Mouse (Mus musculus): Measurements from ENCODE around the gene Manbal. TPM values are rescaled to one million over a fixed set of nuclear protein-coding genes. Genes with fewer than 3 reads are reported as not detected.
"Not testable (repeated sequence)": the region's sequence is repeated elsewhere in the genome, so short reads cannot be mapped to it uniquely, and the experiment has no call there.

The Manbal gene
- total RNA-seq, 2 experiments from 2014 or later = 61.3 to 66.5 TPM

- DNase-seq (ENCODE audit: extremely low spot score in 1 of 2, low spot score in 1 of 2) = no peak
Observed at GRCm38 (mm10) chr2:157363031-157363430, 4.4 kb upstream of the Manbal start.

GRCm38 (mm10) chr2:157366762-157367161 is 632 bp upstream of the Manbal start:
- no peak for DNase-seq (ENCODE audit: extremely low spot score in 1 of 2, low spot score in 1 of 2)

- DNase-seq (ENCODE audit: extremely low spot score in 1 of 2, low spot score in 1 of 2) = no peak
Observed at GRCm38 (mm10) chr2:157367991-157368390, 597 bp downstream of the Manbal start.

GRCm38 (mm10) chr2:157371696-157372095 is 4.3 kb downstream of the Manbal start:
- no peak for DNase-seq (ENCODE audit: extremely low spot score in 1 of 2, low spot score in 1 of 2)

- DNase-seq (ENCODE audit: extremely low spot score in 1 of 2, low spot score in 1 of 2) = no peak
Observed at GRCm38 (mm10) chr2:157373681-157374080, 6.3 kb downstream of the Manbal start.

- no peak for DNase-seq (ENCODE audit: extremely low spot score in 1 of 2, low spot score in 1 of 2)
Observed at GRCm38 (mm10) chr2:157375051-157375450, 7.7 kb downstream of the Manbal start.

- DNase-seq (ENCODE audit: extremely low spot score in 1 of 2, low spot score in 1 of 2) = no peak
Observed at GRCm38 (mm10) chr2:157375794-157376757, 8.7 kb downstream of the Manbal start.

- no peak for DNase-seq (ENCODE audit: extremely low spot score in 1 of 2, low spot score in 1 of 2)
Observed at GRCm38 (mm10) chr2:157376995-157377394, 9.6 kb downstream of the Manbal start.

GRCm38 (mm10) chr2:157384836-157385235 is 17.4 kb downstream of the Manbal start:
- DNase-seq (ENCODE audit: extremely low spot score in 1 of 2, low spot score in 1 of 2) = no peak

GRCm38 (mm10) chr2:157388901-157389590 is 21.7 kb downstream of the Manbal start:
- not testable (repeated sequence) for DNase-seq (ENCODE audit: extremely low spot score in 1 of 2, low spot score in 1 of 2)

GRCm38 (mm10) chr2:157389591-157389921 is 22.2 kb downstream of the Manbal start:
- DNase-seq (ENCODE audit: extremely low spot score in 1 of 2, low spot score in 1 of 2) = no peak

GRCm38 (mm10) chr2:157392331-157392730 is 24.9 kb downstream of the Manbal start:
- no peak for DNase-seq (ENCODE audit: extremely low spot score in 1 of 2, low spot score in 1 of 2)

- no peak for DNase-seq (ENCODE audit: extremely low spot score in 1 of 2, low spot score in 1 of 2)
Observed at GRCm38 (mm10) chr2:157393549-157393948, 26.2 kb downstream of the Manbal start.

- DNase-seq (ENCODE audit: extremely low spot score in 1 of 2, low spot score in 1 of 2) = no peak
Observed at GRCm38 (mm10) chr2:157394868-157395267, 27.5 kb downstream of the Manbal start.

GRCm38 (mm10) chr2:157395371-157395770 is 28.0 kb downstream of the Manbal start:
- DNase-seq (ENCODE audit: extremely low spot score in 1 of 2, low spot score in 1 of 2) = no peak

- no peak for DNase-seq (ENCODE audit: extremely low spot score in 1 of 2, low spot score in 1 of 2)
Observed at GRCm38 (mm10) chr2:157395960-157396359, 28.6 kb downstream of the Manbal start.

GRCm38 (mm10) chr2:157397376-157397775 is 30.0 kb downstream of the Manbal start:
- no peak for DNase-seq (ENCODE audit: extremely low spot score in 1 of 2, low spot score in 1 of 2)

GRCm38 (mm10) chr2:157398539-157398938 is 31.1 kb downstream of the Manbal start:
- no peak for DNase-seq (ENCODE audit: extremely low spot score in 1 of 2, low spot score in 1 of 2)

- no peak for DNase-seq (ENCODE audit: extremely low spot score in 1 of 2, low spot score in 1 of 2)
Observed at GRCm38 (mm10) chr2:157399797-157400196, 32.4 kb downstream of the Manbal start.

- no peak for DNase-seq (ENCODE audit: extremely low spot score in 1 of 2, low spot score in 1 of 2)
Observed at GRCm38 (mm10) chr2:157400491-157400890, 33.1 kb downstream of the Manbal start.

GRCm38 (mm10) chr2:157401261-157401660 is 33.9 kb downstream of the Manbal start:
- no peak for DNase-seq (ENCODE audit: extremely low spot score in 1 of 2, low spot score in 1 of 2)

GRCm38 (mm10) chr2:157407596-157407995 is 40.2 kb downstream of the Manbal start:
- DNase-seq (ENCODE audit: extremely low spot score in 1 of 2, low spot score in 1 of 2) = no peak
